Comparison of ENCODE assay signal across 32 mouse cellular contexts in the genomic region with DNA sequence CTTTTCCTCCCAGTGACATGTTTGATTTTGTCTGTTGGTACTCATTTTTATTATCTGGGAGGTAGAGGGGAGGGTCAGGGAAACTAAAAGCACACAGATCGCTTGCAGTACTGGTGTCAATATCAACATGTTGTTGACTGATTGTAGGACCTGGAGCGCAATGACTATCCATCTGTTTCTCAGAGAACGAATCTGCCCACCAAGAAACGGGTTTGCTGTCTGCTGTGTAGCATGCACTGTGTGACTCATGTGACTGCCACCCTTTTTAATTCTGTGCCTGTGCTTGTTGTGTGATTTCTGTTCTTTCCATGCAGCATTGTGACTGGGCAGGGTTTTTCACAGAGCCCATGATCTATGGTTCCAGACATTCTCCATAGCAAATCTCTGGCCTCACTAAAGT.
DNase-seq lines count a peak whose midpoint lies in the region; TF ChIP-seq lines count a peak whose summit lies in the region.
"Had no signal": no experiment of that assay in that cellular context is flagged by ENCODE, and none has a peak within 500 bp of the region (broad histone marks: within the 10 kb centered on the region; RNA-seq: fewer than 3 reads in every experiment).

No protein-coding gene starts in this region.

- H3K27ac ChIP-seq in ES-E14 (ENCODE audit: insufficient read depth, low read depth, low read length, poor library complexity, severe bottlenecking), result 0 out of 2 replicates have a peak overlapping the region, but pooled peaks have one; percentile 6
- H3K27ac ChIP-seq: embryonic facial prominence, embryonic 13.5 days; forebrain, embryonic 12.5 days; gastrocnemius, adult 2 months; heart, adult 2 months; heart, embryonic 13.5 days; hindbrain, embryonic 15.5 days; limb, embryonic 15.5 days; liver, embryonic 13.5 days; stomach, postnatal 0 days had no signal

- in situ Hi-C loops in ES-E14 (cut with MboI; ENCODE audit: low sequenced_read_pairs in 2 of 2, unreplicated experiment in 2 of 2), result no loop called here

- H3K9me3 ChIP-seq in ES-E14 (ENCODE audit: control insufficient read depth, insufficient read depth, low read depth, low read length), result no peaks in the 10 kb centered on the region
- H3K9me3 ChIP-seq: embryonic facial prominence, embryonic 13.5 days; forebrain, embryonic 12.5 days; G1E; heart, embryonic 13.5 days; hindbrain, embryonic 15.5 days; limb, embryonic 15.5 days; liver, embryonic 13.5 days; megakaryocyte, embryonic 14.5 days; neural tube, embryonic 13.5 days had no signal

- peak; percentile 30 to 74 for DNase-seq in layer of hippocampus, adult 18-20 months (ENCODE audit: low spot score in 2 of 2)
- DNase-seq in layer of hippocampus, adult 9-10 months (ENCODE audit: low spot score), result no peak
- DNase-seq in ES-E14 (ENCODE audit: low read depth, low spot score), result no peak
- DNase-seq in brain, adult 2 months (ENCODE audit: low read depth, low spot score), result peak; percentile 36
- DNase-seq in layer of hippocampus, postnatal 10 days (ENCODE audit: low spot score in 2 of 2), result peak; percentile 16 to 29
- DNase-seq in heart, adult 9 months (ENCODE audit: low spot score in 2 of 2), result no peak
- no peak for DNase-seq in kidney, postnatal 25 days
- DNase-seq: adrenal gland, postnatal 14 days; B cell, adult 2 months; cerebellum, adult 18-20 months; cerebellum, postnatal 10 days; gastrocnemius, adult 2 months; gastrocnemius, postnatal 36 days; heart, adult 2 months; heart, postnatal 10 days; kidney, adult 11 months; kidney, postnatal 14 days; liver, embryonic 13.5 days; lung, adult 18-20 months; lung, postnatal 4 days; right cerebral cortex, postnatal 4 days; thymus, adult 2 months; thymus, postnatal 36 days had no signal

- H3K4me3 ChIP-seq in ES-E14 (ENCODE audit: insufficient read depth in 1 of 2, low read depth in 1 of 2, low read length in 2 of 2, poor library complexity in 1 of 2, severe bottlenecking in 1 of 2), result no peak overlapping the region
- H3K4me3 ChIP-seq: embryonic facial prominence, embryonic 13.5 days; forebrain, embryonic 12.5 days; gastrocnemius, adult 2 months; heart, adult 2 months; heart, embryonic 13.5 days; hindbrain, embryonic 15.5 days; limb, embryonic 15.5 days; liver, embryonic 13.5 days; megakaryocyte, embryonic 14.5 days; neural tube, embryonic 13.5 days had no signal

- H3K4me1 ChIP-seq in ES-E14 (ENCODE audit: control insufficient read depth in 2 of 2, insufficient read depth in 2 of 2, low read length in 2 of 2, poor library complexity in 1 of 2), result no peaks in the 10 kb centered on the region
- H3K4me1 ChIP-seq: embryonic facial prominence, embryonic 13.5 days; heart, embryonic 13.5 days; liver, embryonic 13.5 days; megakaryocyte, embryonic 14.5 days had no signal

- no peaks in the 10 kb centered on the region for H3K36me3 ChIP-seq in ES-E14 (ENCODE audit: control insufficient read depth, insufficient read depth, low read length, poor library complexity, severe bottlenecking)
- H3K36me3 ChIP-seq: embryonic facial prominence, embryonic 13.5 days; forebrain, embryonic 12.5 days; G1E; heart, embryonic 13.5 days; hindbrain, embryonic 15.5 days; liver, embryonic 13.5 days; neural tube, embryonic 13.5 days had no signal

- no peak overlapping the region for H3K9ac ChIP-seq in ES-E14 (ENCODE audit: insufficient read depth, low read depth, low read length, poor library complexity, severe bottlenecking)
- H3K9ac ChIP-seq: embryonic facial prominence, embryonic 13.5 days; forebrain, embryonic 12.5 days; heart, embryonic 13.5 days; hindbrain, embryonic 15.5 days; limb, embryonic 15.5 days; liver, embryonic 13.5 days; neural tube, embryonic 13.5 days had no signal

TF ChIP-seq in ES-E14, 5 proteins besides CTCF, POLR2A, EP300 and RAD21:
- no peak for TF ChIP-seq HCFC1 (IDR thresholded peaks at IDR 0.05; ENCODE audit: borderline replicate concordance, insufficient read depth, low read length)
- TF ChIP-seq ZNF384 (IDR thresholded peaks at IDR 0.05; ENCODE audit: low read depth, low read length), result no peak
- TF ChIP-seq ZC3H11A (IDR thresholded peaks at IDR 0.05; ENCODE audit: borderline replicate concordance, low read depth, low read length), result no peak
- no peak for TF ChIP-seq MAFK (IDR thresholded peaks at IDR 0.05; ENCODE audit: insufficient read depth, low read depth, low read length)
- TF ChIP-seq CHD2 (IDR thresholded peaks at IDR 0.05; ENCODE audit: low read depth, low read length), result no peak

Comparison
In these comparisons a context has a peak if more than half of its experiments do, and no peak if none do; other contexts are left out.
1. DNase-seq: peak in layer of hippocampus, adult 18-20 months (2 of 2), brain, adult 2 months (single experiment) and layer of hippocampus, postnatal 10 days (2 of 2); none in layer of hippocampus, adult 9-10 months (single experiment), ES-E14 (single experiment), heart, adult 9 months (0 of 2) and kidney, postnatal 25 days (0 of 2).